Mouse (Mus musculus): ENCODE data around the gene Adssl1. TPM values are rescaled to one million over a fixed set of nuclear protein-coding genes. Genes with fewer than 3 reads are reported as not detected.

The Adssl1 gene
- polyA plus RNA-seq, 1 experiment from 2014 or later: 3.8 TPM

DNA sequence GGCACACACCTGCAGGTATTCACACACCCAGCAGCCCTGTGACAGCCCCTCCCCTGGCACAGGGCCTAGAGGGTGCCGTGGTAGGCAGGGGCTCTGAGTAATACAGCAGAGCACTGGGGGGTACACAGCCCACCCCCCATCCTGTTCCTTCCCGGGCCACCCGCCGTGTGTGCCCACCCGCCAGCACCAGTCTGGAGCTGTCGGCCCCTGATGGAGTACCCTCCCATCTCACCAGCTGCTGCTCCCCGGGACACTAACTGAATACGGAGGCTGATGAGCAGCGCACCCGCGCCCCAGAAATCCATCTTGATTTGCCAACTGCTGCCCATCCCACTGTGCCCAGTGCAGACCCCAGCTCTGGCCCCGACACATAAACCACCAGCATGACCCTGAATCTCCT lies 43.9 kb downstream of the Adssl1 start:
- WGBS: 74% methylated on average over 12 of the region's 12 CpGs
- Histone ChIP-seq H3K4me3 (ENCODE audit: low read depth, low read length) (no peak overlapping the region), H3K4me1 (ENCODE audit: insufficient read depth) (peaks cover 72% of the 10 kb centered on the region), H3K9me3 (ENCODE audit: low read depth, low read length) (no peaks in the 10 kb centered on the region), H3K9ac (no peak overlapping the region), H3K36me3 (ENCODE audit: insufficient read depth) (peaks cover 91% of the 10 kb centered on the region), H3K27me3 (ENCODE audit: insufficient read depth, low read length) (no peaks in the 10 kb centered on the region), H3K4me2 (0 out of 2 replicates have a peak overlapping the region, but pooled peaks have one; percentile 1), H3K27ac (ENCODE audit: low read depth) (peak overlapping the region; percentile 52; the same call in 1 of the 2 replicates)
- ATAC-seq (ENCODE audit: insufficient read depth) (no peak), DNase-seq (no peak)
- TF ChIP-seq CTCF (IDR thresholded peaks at IDR 0.05; ENCODE audit: low read depth): no peak

DNA sequence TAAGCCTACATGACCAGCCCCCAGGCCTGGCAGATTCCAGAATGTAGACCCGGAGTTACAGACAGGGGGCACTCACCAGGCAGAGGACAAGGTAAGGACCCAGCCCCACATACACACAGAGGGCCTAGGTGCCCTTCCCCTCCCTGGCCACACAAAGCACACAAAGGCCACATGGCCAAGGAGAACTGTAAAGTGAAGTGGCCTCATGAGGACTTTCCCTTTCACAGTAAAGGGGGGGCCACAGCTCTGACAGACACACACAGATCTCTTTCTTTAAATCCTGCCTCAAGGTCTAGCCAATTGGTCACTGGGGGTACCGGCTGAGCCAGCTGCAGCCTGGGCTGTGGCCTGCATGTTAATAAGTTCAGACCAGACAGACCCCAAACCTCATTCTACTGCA lies 44.3 kb downstream of the Adssl1 start:
- no peak overlapping the region for H3K4me3 ChIP-seq (ENCODE audit: low read depth, low read length)
- TF ChIP-seq CTCF (IDR thresholded peaks at IDR 0.05; ENCODE audit: low read depth): peak; percentile 10; the same call in 1 of the 2 replicates
- peaks cover 91% of the 10 kb centered on the region for H3K36me3 ChIP-seq (ENCODE audit: insufficient read depth)
- H3K4me1 ChIP-seq (ENCODE audit: insufficient read depth): peaks cover 69% of the 10 kb centered on the region
- 0 out of 2 replicates have a peak overlapping the region, but pooled peaks have one; percentile 1 for H3K4me2 ChIP-seq
- no peak for ATAC-seq (ENCODE audit: insufficient read depth)
- no peak overlapping the region for H3K9ac ChIP-seq
- WGBS: 29% methylated on average over 2 of the region's 2 CpGs
- peak; percentile 32 for DNase-seq
- no peaks in the 10 kb centered on the region for H3K9me3 ChIP-seq (ENCODE audit: low read depth, low read length)
- H3K27me3 ChIP-seq (ENCODE audit: insufficient read depth, low read length): no peaks in the 10 kb centered on the region
- peak overlapping the region; percentile 52; the same call in 1 of the 2 replicates for H3K27ac ChIP-seq (ENCODE audit: low read depth)

DNA sequence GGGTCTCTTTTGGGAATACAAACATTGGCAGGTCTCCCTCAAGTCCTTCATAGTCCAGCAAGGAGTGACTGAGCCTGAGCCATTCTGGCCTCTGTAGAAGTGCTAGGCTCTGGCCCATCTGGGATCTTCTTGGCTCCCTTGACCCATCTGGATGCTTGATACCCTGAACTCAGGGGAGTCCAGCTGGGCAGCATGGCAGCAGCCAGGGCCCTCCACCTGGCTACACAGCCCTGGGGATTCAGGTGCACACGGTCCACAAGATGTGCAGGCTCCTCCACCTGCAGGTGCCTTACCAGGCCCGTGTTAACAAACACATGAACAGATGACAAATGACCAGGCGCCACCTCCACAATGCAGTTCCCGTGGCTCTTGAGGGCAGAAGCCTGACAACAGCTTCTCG lies 44.8 kb downstream of the Adssl1 start:
- Histone ChIP-seq H3K36me3 (ENCODE audit: insufficient read depth) (peaks cover 91% of the 10 kb centered on the region), H3K9ac (no peak overlapping the region), H3K9me3 (ENCODE audit: low read depth, low read length) (no peaks in the 10 kb centered on the region), H3K4me2 (peak overlapping the region; percentile 42), H3K4me3 (ENCODE audit: low read depth, low read length) (no peak overlapping the region), H3K4me1 (ENCODE audit: insufficient read depth) (peaks cover 68% of the 10 kb centered on the region), H3K27ac (ENCODE audit: low read depth) (peak overlapping the region; percentile 85), H3K27me3 (ENCODE audit: insufficient read depth, low read length) (no peaks in the 10 kb centered on the region)
- no peak for DNase-seq
- no peak for TF ChIP-seq CTCF (IDR thresholded peaks at IDR 0.05; ENCODE audit: low read depth)
- no peak for ATAC-seq (ENCODE audit: insufficient read depth)
- WGBS: 25% methylated on average over 5 of the region's 5 CpGs

DNA sequence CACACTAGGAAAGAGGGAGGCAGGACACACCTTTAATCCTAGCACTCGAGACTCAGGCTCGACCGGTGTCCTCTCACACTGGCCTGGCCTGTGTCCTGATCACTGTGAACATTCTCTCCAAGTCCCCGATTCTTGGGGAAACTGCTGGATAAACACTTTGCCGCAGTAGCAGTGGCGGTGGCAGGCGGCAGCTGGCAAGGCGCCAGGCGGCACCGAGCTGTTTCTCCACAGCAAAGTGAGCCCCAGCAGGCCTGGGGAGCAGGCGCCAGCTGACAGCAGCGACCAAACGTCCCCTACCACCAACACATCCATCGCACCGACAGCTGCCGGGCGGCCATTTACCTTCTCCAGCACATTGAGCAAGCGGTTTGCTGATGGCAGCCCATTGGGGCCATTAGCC lies 45.6 kb downstream of the Adssl1 start:
- DNase-seq: peak; percentile 94
- Histone ChIP-seq H3K27me3 (ENCODE audit: insufficient read depth, low read length) (no peaks in the 10 kb centered on the region), H3K9me3 (ENCODE audit: low read depth, low read length) (no peaks in the 10 kb centered on the region), H3K36me3 (ENCODE audit: insufficient read depth) (peaks cover 93% of the 10 kb centered on the region), H3K27ac (ENCODE audit: low read depth) (peak overlapping the region; percentile 85), H3K4me3 (ENCODE audit: low read depth, low read length) (no peak overlapping the region), H3K9ac (peak overlapping the region; percentile 27; the same call in 1 of the 2 replicates), H3K4me1 (ENCODE audit: insufficient read depth) (peaks cover 64% of the 10 kb centered on the region), H3K4me2 (peak overlapping the region; percentile 42)
- WGBS: 8% methylated on average over 18 of the region's 18 CpGs
- ATAC-seq (ENCODE audit: insufficient read depth): peak; percentile 21
- no peak for TF ChIP-seq CTCF (IDR thresholded peaks at IDR 0.05; ENCODE audit: low read depth)

DNA sequence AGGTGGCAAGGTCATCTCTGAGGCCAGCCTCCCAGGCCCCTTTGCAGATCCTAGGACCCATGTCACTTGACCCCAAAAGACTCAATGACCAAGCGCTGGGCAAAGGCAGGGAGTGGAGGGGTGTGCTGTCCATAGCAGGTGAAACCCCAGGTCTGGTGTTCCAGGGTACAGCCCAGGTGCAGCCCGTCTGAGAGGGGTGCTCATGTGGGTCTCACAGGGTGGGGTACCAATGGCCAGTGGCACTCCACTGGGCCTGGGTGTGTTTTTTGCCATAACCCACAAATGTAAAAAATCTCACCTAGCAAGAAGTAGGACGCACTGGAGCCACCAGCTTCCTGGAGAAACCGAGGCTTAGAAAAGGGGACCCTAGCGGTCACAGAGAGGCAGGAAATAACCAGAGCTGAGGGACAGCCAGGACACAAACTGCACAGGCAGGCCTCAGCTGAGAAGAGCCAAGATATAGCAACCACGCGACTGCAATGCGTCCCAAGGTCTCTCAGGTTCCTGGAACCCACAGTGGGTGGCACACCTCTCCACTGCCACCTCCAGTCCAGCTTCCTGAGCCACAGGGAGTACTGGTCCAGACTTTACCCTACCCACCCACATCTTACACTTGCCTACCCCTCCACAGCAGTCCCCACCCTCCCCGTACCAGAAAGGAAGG lies 46.2 kb downstream of the Adssl1 start:
- Histone ChIP-seq H3K27me3 (ENCODE audit: insufficient read depth, low read length) (no peaks in the 10 kb centered on the region), H3K9me3 (ENCODE audit: low read depth, low read length) (no peaks in the 10 kb centered on the region), H3K4me1 (ENCODE audit: insufficient read depth) (peaks cover 63% of the 10 kb centered on the region), H3K9ac (no peak overlapping the region; the same call in 1 of the 2 replicates), H3K4me2 (peak overlapping the region; percentile 42), H3K27ac (ENCODE audit: low read depth) (peak overlapping the region; percentile 85), H3K36me3 (ENCODE audit: insufficient read depth) (peaks cover 96% of the 10 kb centered on the region), H3K4me3 (ENCODE audit: low read depth, low read length) (no peak overlapping the region)
- ATAC-seq (ENCODE audit: insufficient read depth) (no peak), DNase-seq (no peak)
- no peak for TF ChIP-seq CTCF (IDR thresholded peaks at IDR 0.05; ENCODE audit: low read depth)
- 75% methylated on average over 9 of the region's 9 CpGs for WGBS

DNA sequence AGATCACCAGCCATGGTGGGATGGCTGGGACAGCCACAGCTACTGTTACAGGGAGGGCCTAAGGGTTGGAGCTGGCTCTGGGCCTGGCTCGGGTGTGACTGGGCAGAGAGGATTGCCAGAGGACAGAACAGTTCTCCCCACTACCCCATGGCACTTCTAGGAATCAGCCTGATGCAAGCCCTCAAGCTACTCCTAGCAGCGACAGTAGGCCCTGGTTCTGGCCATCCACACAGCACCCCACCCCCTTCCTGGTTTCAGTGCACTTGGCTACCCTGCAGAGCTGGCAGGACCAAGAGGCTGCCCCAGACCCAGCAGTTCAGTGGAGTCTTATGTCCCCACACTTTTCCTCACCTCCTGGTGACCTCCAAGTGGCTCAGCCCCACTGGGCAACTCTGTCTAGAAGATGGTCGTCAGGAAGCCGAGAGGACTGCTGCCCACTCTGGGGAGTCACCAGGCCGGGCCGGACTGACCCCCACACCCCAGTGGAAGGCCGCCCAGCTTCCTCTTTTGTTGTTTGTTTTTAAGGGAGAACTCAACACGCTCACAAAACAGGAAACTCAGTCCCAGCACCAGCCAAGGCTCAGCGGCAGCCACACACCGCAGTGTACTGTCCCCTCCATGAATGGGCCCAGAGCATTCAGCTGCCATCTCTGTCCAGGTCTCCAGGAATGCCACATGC lies 47.9 kb downstream of the Adssl1 start:
- Histone ChIP-seq H3K9ac (no peak overlapping the region), H3K4me3 (ENCODE audit: low read depth, low read length) (no peak overlapping the region), H3K9me3 (ENCODE audit: low read depth, low read length) (no peaks in the 10 kb centered on the region), H3K27me3 (ENCODE audit: insufficient read depth, low read length) (no peaks in the 10 kb centered on the region), H3K27ac (ENCODE audit: low read depth) (peak overlapping the region; percentile 30; the same call in 1 of the 2 replicates), H3K4me2 (no peak overlapping the region), H3K36me3 (ENCODE audit: insufficient read depth) (peaks cover 88% of the 10 kb centered on the region), H3K4me1 (ENCODE audit: insufficient read depth) (peaks cover 63% of the 10 kb centered on the region)
- no peak for DNase-seq
- TF ChIP-seq CTCF (IDR thresholded peaks at IDR 0.05; ENCODE audit: low read depth): no peak
- ATAC-seq (ENCODE audit: insufficient read depth): no peak
- WGBS: 70% methylated on average over 10 of the region's 10 CpGs

DNA sequence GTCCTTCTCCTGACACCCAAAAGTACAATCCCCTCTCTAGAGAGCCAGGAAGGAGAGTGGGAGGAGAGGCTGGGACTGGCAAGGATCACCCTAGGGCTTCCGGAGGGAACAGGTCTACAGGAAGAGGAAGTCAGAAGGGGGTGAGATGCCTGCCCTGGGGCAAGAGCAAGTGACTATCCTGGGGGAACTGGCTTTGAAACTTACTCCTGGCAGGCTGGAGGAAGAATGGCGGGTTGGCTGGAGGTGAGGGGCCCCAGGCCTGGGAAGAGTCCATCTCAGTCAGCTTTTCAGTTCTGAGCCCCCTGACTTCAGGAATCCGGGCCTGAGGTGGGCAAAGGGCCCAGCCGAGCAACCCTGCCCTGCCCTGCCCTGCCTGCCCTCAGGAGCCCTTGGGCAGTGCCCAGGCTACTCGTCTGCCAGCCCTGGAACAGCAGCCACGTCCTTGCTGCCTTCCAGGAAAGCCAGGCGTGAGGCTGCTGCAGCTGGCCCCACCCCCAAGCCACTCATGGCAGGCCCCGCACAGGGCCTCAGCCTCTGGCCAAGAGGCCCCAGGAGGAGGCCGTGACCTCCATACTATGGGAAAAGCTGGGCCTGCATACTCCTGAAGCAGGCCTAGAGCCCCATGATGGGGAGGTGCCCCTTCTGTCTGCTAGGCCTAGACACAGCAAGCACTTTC lies 51.0 kb downstream of the Adssl1 start:
- Histone ChIP-seq H3K27ac (ENCODE audit: low read depth) (no peak overlapping the region), H3K4me2 (peak overlapping the region; percentile 96), H3K36me3 (ENCODE audit: insufficient read depth) (peaks cover 60% of the 10 kb centered on the region), H3K27me3 (ENCODE audit: insufficient read depth, low read length) (no peaks in the 10 kb centered on the region), H3K9me3 (ENCODE audit: low read depth, low read length) (no peaks in the 10 kb centered on the region), H3K9ac (peak overlapping the region; percentile 14; the same call in 1 of the 2 replicates), H3K4me1 (ENCODE audit: insufficient read depth) (peaks cover 48% of the 10 kb centered on the region), H3K4me3 (ENCODE audit: low read depth, low read length) (peak overlapping the region; percentile 96; the same call in 1 of the 2 replicates)
- ATAC-seq (ENCODE audit: insufficient read depth): no peak
- DNase-seq: peak; percentile 43
- 36% methylated on average over 9 of the region's 9 CpGs for WGBS
- TF ChIP-seq CTCF (IDR thresholded peaks at IDR 0.05; ENCODE audit: low read depth): no peak

Data from lung, embryonic 14.5 days (tissue).